Mouse (Mus musculus) neutrophil, adult 59 days (primary cell): ENCODE results near the gene Accs. TPM values are rescaled to one million over a fixed set of nuclear protein-coding genes. Genes with fewer than 3 reads are reported as not detected.

Experiments used
- total RNA-seq, 2 experiments: library from RNA; stranded (reverse); gene quantifications; 1 replicate in 1 of 2; 2 replicates in 1 of 2; pipeline ENCODE4 v1.2.4; 2023

The Accs gene
- 10 to 100 TPM in 1 of 2 experiments, 1 to 10 TPM in 1; 9.7 to 10.7 TPM for total RNA-seq

DNA sequence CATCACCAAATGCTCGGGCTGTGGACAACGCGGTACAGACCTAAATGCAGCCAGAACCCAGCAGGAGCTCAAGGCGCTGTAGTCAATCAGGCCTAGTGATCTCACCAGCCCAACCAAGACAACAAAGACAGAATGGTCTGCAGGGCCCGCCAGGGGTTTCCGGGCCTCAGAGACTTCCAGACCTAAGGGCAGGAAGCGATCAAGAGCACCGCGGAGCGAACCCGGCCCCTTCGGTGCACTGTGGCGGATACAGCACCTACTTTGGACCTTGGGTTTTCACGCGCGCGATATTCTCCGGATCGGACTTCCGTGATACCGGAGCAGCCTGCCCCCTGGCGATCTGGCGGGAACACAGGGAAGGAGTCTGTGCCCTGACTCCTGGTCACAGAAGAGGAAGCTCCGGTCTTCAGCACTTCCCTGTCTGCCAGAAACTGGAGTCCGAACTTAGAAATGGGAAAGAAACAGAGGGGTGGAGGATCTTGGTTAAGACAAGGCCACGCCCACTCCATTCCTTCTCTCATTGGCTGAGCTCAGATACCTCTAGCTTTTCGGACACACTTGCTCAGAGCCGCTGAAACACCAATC, at the start of gene Accs:
Gene Accs (minus strand): TSS at position 439 of the 585 bp plus-strand sequence.

GRCm38 (mm10) chr2:93869107-93869600, 19.4 kb upstream of the Accs start, which contains the start of gene Accsl:
Gene Accsl (minus strand): TSS chr2:93869157.

GRCm38 (mm10) chr2:93822045-93822749, 27.5 kb downstream of the Accs start, which contains the start of gene Ext2:
Gene Ext2 (minus strand): TSS chr2:93822568.

Other genes with a start within 250 kb of the Accs start
- under 1 TPM in 1 of 2 experiments, not detected in 1; 0.07 TPM for gene Alx4, start 207.6 kb downstream of the Accs start, total RNA-seq
- gene Ext2, start 27.4 kb downstream of the Accs start, total RNA-seq: 10 to 100 TPM; 23.2 to 28.0 TPM
- gene Accsl, start 19.2 kb upstream of the Accs start, total RNA-seq: not detected
- gene Gm13889, start 107.3 kb upstream of the Accs start, total RNA-seq: under 1 TPM in 1 of 2 experiments, not detected in 1; 0.58 TPM
- not detected for gene Gm27027, start 146.4 kb upstream of the Accs start, total RNA-seq
- gene Alkbh3, start 160.9 kb upstream of the Accs start, total RNA-seq: 10 to 100 TPM; 23.3 to 32.0 TPM